Mouse (Mus musculus) gonadal fat pad, adult 2 months (tissue): Measurements from ENCODE around the gene Garnl3. TPM values are rescaled to one million over a fixed set of nuclear protein-coding genes. Genes with fewer than 3 reads are reported as not detected.

Experiments used
- DNase-seq: peaks from one replicate; pipeline ENCODE4 v3.0.0-alpha.2; 2012; ENCODE audit warnings: low read depth
- polyA plus RNA-seq: library from polyadenylated mRNA; depleted of rRNA; stranded (reverse); fragments of >200 nt; gene quantifications from 2 replicates; pipeline ENCODE4 v1.2.3, GENCODE M21; 2012

Garnl3 gene
- polyA plus RNA-seq, 1 experiment, result 9.8 TPM

- no peak for DNase-seq
These were observed 160.2 kb downstream of the Garnl3 start for GRCm38 (mm10) chr2:32971235-32971634.

GRCm38 (mm10) chr2:32969326-32969725 lies 162.1 kb downstream of the Garnl3 start:
- DNase-seq, result no peak

GRCm38 (mm10) chr2:32968024-32968614 lies 163.3 kb downstream of the Garnl3 start:
- DNase-seq, result no peak

GRCm38 (mm10) chr2:32966689-32967631 lies 164.5 kb downstream of the Garnl3 start:
- no peak for DNase-seq

GRCm38 (mm10) chr2:32966184-32966688 lies 165.2 kb downstream of the Garnl3 start:
- DNase-seq, result no peak

GRCm38 (mm10) chr2:32965511-32966183 lies 165.8 kb downstream of the Garnl3 start:
- DNase-seq, result no peak

- DNase-seq, result no peak
These were observed 166.6 kb downstream of the Garnl3 start for GRCm38 (mm10) chr2:32964659-32965457.

GRCm38 (mm10) chr2:32963981-32964380 lies 167.5 kb downstream of the Garnl3 start:
- DNase-seq, result no peak

- no peak for DNase-seq
These were observed 167.9 kb downstream of the Garnl3 start for GRCm38 (mm10) chr2:32963544-32963943.

- no peak for DNase-seq
These were observed 168.6 kb downstream of the Garnl3 start for GRCm38 (mm10) chr2:32962875-32963220.

GRCm38 (mm10) chr2:32962062-32962874 lies 169.2 kb downstream of the Garnl3 start:
- DNase-seq, result no peak

- no peak for DNase-seq
These were observed 170.1 kb downstream of the Garnl3 start, which contains the start of the genes Rpl12 and Lrsam1 for GRCm38 (mm10) chr2:32961192-32961995. TSS of gene Rpl12 (plus strand) at chr2:32961559. TSS of gene Lrsam1 (minus strand) at chr2:32961614.

GRCm38 (mm10) chr2:32960273-32960672 lies 171.2 kb downstream of the Garnl3 start:
- no peak for DNase-seq

- no peak for DNase-seq
These were observed 174.1 kb downstream of the Garnl3 start for GRCm38 (mm10) chr2:32957344-32957743.

- DNase-seq, result no peak
These were observed 176.9 kb downstream of the Garnl3 start for GRCm38 (mm10) chr2:32954581-32954980.

GRCm38 (mm10) chr2:32947454-32947853 lies 184.0 kb downstream of the Garnl3 start:
- DNase-seq, result no peak

- DNase-seq, result no peak
These were observed 191.0 kb downstream of the Garnl3 start for GRCm38 (mm10) chr2:32940483-32940882.

- DNase-seq, result no peak
These were observed 192.0 kb downstream of the Garnl3 start for GRCm38 (mm10) chr2:32939418-32939817.

GRCm38 (mm10) chr2:32938741-32939140 lies 192.7 kb downstream of the Garnl3 start:
- no peak for DNase-seq
